Mouse (Mus musculus): Measurements from ENCODE around the gene 4930435E12Rik.

The 4930435E12Rik gene

GRCm38 (mm10) chr16:38771145-38771544 is 57.4 kb downstream of the 4930435E12Rik start:
- intact Hi-C loops (cut with DNase I), result no loop called here

GRCm38 (mm10) chr16:38769529-38769928 is 59.0 kb downstream of the 4930435E12Rik start:
- intact Hi-C loops (cut with DNase I), result no loop called here

- intact Hi-C loops (cut with DNase I), result no loop called here
Observed at GRCm38 (mm10) chr16:38768386-38768785, 60.2 kb downstream of the 4930435E12Rik start.

- intact Hi-C loops (cut with DNase I), result no loop called here
Observed at GRCm38 (mm10) chr16:38767761-38768160, 60.8 kb downstream of the 4930435E12Rik start.

- intact Hi-C loops (cut with DNase I), result no loop called here
Observed at GRCm38 (mm10) chr16:38766671-38767070, 61.9 kb downstream of the 4930435E12Rik start.

- intact Hi-C loops (cut with DNase I), result no loop called here
Observed at GRCm38 (mm10) chr16:38763508-38763907, 65.0 kb downstream of the 4930435E12Rik start.

- intact Hi-C loops (cut with DNase I), result no loop called here
Observed at GRCm38 (mm10) chr16:38762401-38762800, 66.1 kb downstream of the 4930435E12Rik start.

Data from adrenal gland (tissue).